Mouse (Mus musculus): ENCODE results near the gene Mapk6.

GRCm38 (mm10) chr9:75411584-75411983 lies 1.8 kb upstream of the Mapk6 start:
- TF ChIP-seq POLR2A (IDR thresholded peaks at IDR 0.05; ENCODE audit: extremely low read depth, insufficient read depth, low read length) (no peak), CTCF (IDR thresholded peaks at IDR 0.05; ENCODE audit: low read depth, low read length) (no peak)

All from liver, adult 2 months (tissue).